Mouse (Mus musculus) lung, postnatal 10 days (tissue): ENCODE results near the gene Olfr8.
"Not testable (repeated sequence)": the region's sequence is repeated elsewhere in the genome, so short reads cannot be mapped to it uniquely, and the experiment has no call there.

Source experiments
- DNase-seq: peaks from one replicate; pipeline ENCODE4 v3.0.0; 2021

The Olfr8 gene

GRCm38 (mm10) chr10:78950336-78950735, at the start of gene Olfr8:
Gene Olfr8 (plus strand): TSS chr10:78950636.
- not testable (repeated sequence) for DNase-seq

- DNase-seq, result not testable (repeated sequence)
Measured at GRCm38 (mm10) chr10:78912871-78913270, 37.6 kb upstream of the Olfr8 start, which contains the start of gene Olfr1354. Gene Olfr1354 (plus strand): TSS chr10:78913171.

DNA sequence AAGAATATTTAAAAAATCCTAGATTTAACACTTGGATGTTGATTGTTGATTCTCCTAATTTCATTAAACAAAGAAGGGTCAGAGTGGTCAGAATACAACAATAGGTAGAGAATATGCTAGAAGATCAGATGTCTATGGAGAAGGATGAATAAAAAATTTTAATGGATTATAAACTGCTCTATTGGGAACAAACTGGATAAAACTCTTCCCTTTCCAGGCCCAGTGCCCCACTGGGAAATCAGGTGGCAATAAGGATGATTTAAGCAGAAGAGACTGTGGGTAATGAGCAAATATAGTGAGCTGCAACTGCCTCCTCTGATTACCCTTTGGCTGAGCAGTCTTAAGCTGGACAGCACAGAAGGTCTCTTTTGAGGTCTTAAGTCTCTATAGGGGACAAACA, 12.6 kb downstream of the Olfr8 start, which contains the start of gene Olfr1353:
Gene Olfr1353 (plus strand): TSS at position 301 of the 400 bp plus-strand sequence.
- DNase-seq, result not testable (repeated sequence)

- no peak for DNase-seq
Measured at GRCm38 (mm10) chr10:78980750-78981149, 30.3 kb downstream of the Olfr8 start, which contains the start of gene Olfr1352. Gene Olfr1352 (plus strand): TSS chr10:78981050.
